Mouse (Mus musculus): ENCODE measurements at regions not wholly inside any gene's neighbourhood (a gene's known extent, or its start where the extent isn't known, plus 50 kb on each side); places are given as distances from the start of the nearest gene placed in this dataset.

- DNase-seq (ENCODE audit: low read depth, low spot score), result no peak
Measured at GRCm38 (mm10) chr3:74945137-74945536, 219.7 kb downstream of the Zbbx start.

GRCm38 (mm10) chr3:74921210-74921609 is 243.6 kb downstream of the Zbbx start:
- DNase-seq (ENCODE audit: low read depth, low spot score), result no peak

- peak; percentile 10 for DNase-seq (ENCODE audit: low read depth, low spot score)
Measured at GRCm38 (mm10) chr3:74920512-74921178, 244.2 kb downstream of the Zbbx start.

GRCm38 (mm10) chr3:74904177-74904576 is 260.7 kb downstream of the Zbbx start:
- DNase-seq (ENCODE audit: low read depth, low spot score), result peak; percentile 48

Measured in A20 (cell line).